Mouse (Mus musculus): ENCODE results near the gene Ulk3.

GRCm38 (mm10) chr9:57627191-57627590, 37.9 kb downstream of the Ulk3 start:
- TF ChIP-seq POLR2A (IDR thresholded peaks at IDR 0.05; ENCODE audit: insufficient read depth, low read length) (no peak), EP300 (IDR thresholded peaks at IDR 0.05; ENCODE audit: insufficient read depth, low read depth, low read length) (no peak)
